Mouse (Mus musculus): Measurements from ENCODE around the gene Ndufb6. TPM values are rescaled to one million over a fixed set of nuclear protein-coding genes. Genes with fewer than 3 reads are reported as not detected.

The Ndufb6 gene
- total RNA-seq, 1 experiment = 270 TPM

- no peaks in the 10 kb centered on the region for H3K9me3 ChIP-seq (ENCODE audit: control insufficient read depth, insufficient read depth, low read depth, low read length)
- in situ Hi-C loops (cut with MboI; ENCODE audit: low sequenced_read_pairs in 2 of 2, unreplicated experiment in 2 of 2) = no loop called here
- peak overlapping the region; percentile 92 for H3K9ac ChIP-seq (ENCODE audit: insufficient read depth, low read depth, low read length, poor library complexity, severe bottlenecking)
- peaks cover 0 to 3% of the 10 kb centered on the region in 2 experiments; a peak in 2 of 4 replicates for H3K4me1 ChIP-seq (ENCODE audit: control insufficient read depth in 2 of 2, insufficient read depth in 2 of 2, low read length in 2 of 2, poor library complexity in 1 of 2)
- TF ChIP-seq HCFC1 (IDR thresholded peaks at IDR 0.05; ENCODE audit: borderline replicate concordance, insufficient read depth, low read length) (peak; percentile 10; the same call in 1 of the 2 replicates), ZNF384 (IDR thresholded peaks at IDR 0.05; ENCODE audit: low read depth, low read length) (no peak)
- H3K4me3 ChIP-seq (ENCODE audit: insufficient read depth in 1 of 2, low read depth in 1 of 2, low read length in 2 of 2, poor library complexity in 1 of 2, severe bottlenecking in 1 of 2) = peak overlapping the region; percentile 74 to 86
- no peak for DNase-seq (ENCODE audit: low read depth, low spot score)
- peaks cover 21% of the 10 kb centered on the region for H3K36me3 ChIP-seq (ENCODE audit: control insufficient read depth, insufficient read depth, low read length, poor library complexity, severe bottlenecking)
- peak overlapping the region; percentile 67 for H3K27ac ChIP-seq (ENCODE audit: insufficient read depth, low read depth, low read length, poor library complexity, severe bottlenecking)
Measured at GRCm38 (mm10) chr4:40268835-40269234, 10.4 kb downstream of the Ndufb6 start.

DNA sequence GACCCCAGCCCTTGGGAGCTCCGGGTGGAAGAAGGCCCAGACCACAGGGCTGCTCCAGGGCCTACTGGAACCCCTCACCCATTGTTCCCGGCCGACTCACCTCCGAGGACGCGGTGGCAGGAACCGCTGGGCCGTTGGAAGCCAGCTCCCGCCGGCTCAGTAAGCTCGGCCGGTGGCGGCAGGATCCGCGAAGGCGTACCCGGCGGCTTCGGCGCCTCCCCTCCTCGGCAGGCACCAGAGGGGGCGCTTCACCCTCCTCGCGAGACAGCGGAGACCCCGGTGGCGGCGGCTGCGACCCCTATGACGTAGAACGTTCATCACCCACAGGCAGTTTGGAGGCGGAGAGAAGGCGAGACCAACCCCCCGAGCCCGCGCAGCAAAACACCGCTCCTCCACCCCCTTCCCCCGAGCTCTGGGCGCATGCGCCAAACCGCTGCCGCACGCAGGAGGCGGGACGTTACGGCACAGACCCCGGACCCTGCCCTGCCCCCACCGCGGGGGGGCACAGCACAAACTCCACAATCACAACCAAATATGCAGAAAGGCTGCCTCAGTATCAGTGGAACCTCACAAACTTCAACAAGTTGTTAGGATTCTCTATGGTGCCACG, 10.9 kb downstream of the Ndufb6 start:
- Histone ChIP-seq H3K9ac (ENCODE audit: insufficient read depth, low read depth, low read length, poor library complexity, severe bottlenecking) (peak overlapping the region; percentile 92), H3K9me3 (ENCODE audit: control insufficient read depth, insufficient read depth, low read depth, low read length) (no peaks in the 10 kb centered on the region), H3K4me1 (ENCODE audit: control insufficient read depth in 2 of 2, insufficient read depth in 2 of 2, low read length in 2 of 2, poor library complexity in 1 of 2) (peaks cover 0 to 3% of the 10 kb centered on the region in 2 experiments; a peak in 2 of 4 replicates), H3K4me3 (ENCODE audit: insufficient read depth in 1 of 2, low read depth in 1 of 2, low read length in 2 of 2, poor library complexity in 1 of 2, severe bottlenecking in 1 of 2) (peak overlapping the region; percentile 74 to 86), H3K36me3 (ENCODE audit: control insufficient read depth, insufficient read depth, low read length, poor library complexity, severe bottlenecking) (peaks cover 23% of the 10 kb centered on the region), H3K27ac (ENCODE audit: insufficient read depth, low read depth, low read length, poor library complexity, severe bottlenecking) (peak overlapping the region; percentile 67)
- in situ Hi-C loops (cut with MboI; ENCODE audit: low sequenced_read_pairs in 2 of 2, unreplicated experiment in 2 of 2) = no loop called here
- peak; percentile 84 for DNase-seq (ENCODE audit: low read depth, low spot score)
- TF ChIP-seq MAFK (IDR thresholded peaks at IDR 0.05; ENCODE audit: insufficient read depth, low read depth, low read length) (no peak), ZC3H11A (IDR thresholded peaks at IDR 0.05; ENCODE audit: borderline replicate concordance, low read depth, low read length) (no peak), HCFC1 (IDR thresholded peaks at IDR 0.05; ENCODE audit: borderline replicate concordance, insufficient read depth, low read length) (peak; percentile 13; the same call in 1 of the 2 replicates), CHD2 (IDR thresholded peaks at IDR 0.05; ENCODE audit: low read depth, low read length) (peak; percentile 93), ZNF384 (IDR thresholded peaks at IDR 0.05; ENCODE audit: low read depth, low read length) (no peak)

- H3K27ac ChIP-seq (ENCODE audit: insufficient read depth, low read depth, low read length, poor library complexity, severe bottlenecking) = no peak overlapping the region
Measured at GRCm38 (mm10) chr4:40267681-40268080, 11.5 kb downstream of the Ndufb6 start.

DNA sequence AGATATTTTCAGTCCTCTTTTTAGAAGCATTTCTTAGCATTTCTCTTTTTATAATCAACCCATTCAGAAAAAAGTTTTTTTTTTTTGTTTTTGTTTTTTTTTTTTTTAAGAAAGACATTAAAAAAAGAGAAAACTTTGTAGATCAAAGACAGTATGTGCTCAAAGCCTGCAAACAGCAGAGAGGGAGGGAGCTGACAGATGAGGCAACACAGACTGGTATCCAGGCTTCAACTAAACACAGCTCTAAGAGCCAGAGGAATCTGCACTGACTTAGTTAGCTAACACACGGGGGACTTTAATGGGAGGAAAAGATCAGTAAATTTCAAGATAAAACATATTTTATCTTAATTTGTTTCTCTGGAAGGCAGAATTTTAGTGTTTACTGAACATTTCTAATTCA, 14.9 kb downstream of the Ndufb6 start:
- Histone ChIP-seq H3K9me3 (ENCODE audit: control insufficient read depth, insufficient read depth, low read depth, low read length) (no peaks in the 10 kb centered on the region), H3K4me1 (ENCODE audit: control insufficient read depth in 2 of 2, insufficient read depth in 2 of 2, low read length in 2 of 2, poor library complexity in 1 of 2) (peaks cover 0 to 3% of the 10 kb centered on the region in 2 experiments; a peak in 2 of 4 replicates), H3K27ac (ENCODE audit: insufficient read depth, low read depth, low read length, poor library complexity, severe bottlenecking) (no peak overlapping the region), H3K36me3 (ENCODE audit: control insufficient read depth, insufficient read depth, low read length, poor library complexity, severe bottlenecking) (peaks cover 48% of the 10 kb centered on the region), H3K4me3 (ENCODE audit: insufficient read depth in 1 of 2, low read depth in 1 of 2, low read length in 2 of 2, poor library complexity in 1 of 2, severe bottlenecking in 1 of 2) (no peak overlapping the region), H3K9ac (ENCODE audit: insufficient read depth, low read depth, low read length, poor library complexity, severe bottlenecking) (no peak overlapping the region)
- TF ChIP-seq ZC3H11A (IDR thresholded peaks at IDR 0.05; ENCODE audit: borderline replicate concordance, low read depth, low read length) = no peak
- no peak for TF ChIP-seq CHD2 (IDR thresholded peaks at IDR 0.05; ENCODE audit: low read depth, low read length)
- TF ChIP-seq HCFC1 (IDR thresholded peaks at IDR 0.05; ENCODE audit: borderline replicate concordance, insufficient read depth, low read length) = no peak
- no peak for TF ChIP-seq MAFK (IDR thresholded peaks at IDR 0.05; ENCODE audit: insufficient read depth, low read depth, low read length)
- TF ChIP-seq ZNF384 (IDR thresholded peaks at IDR 0.05; ENCODE audit: low read depth, low read length) = no peak
- DNase-seq (ENCODE audit: low read depth, low spot score) = no peak
- in situ Hi-C loops (cut with MboI; ENCODE audit: low sequenced_read_pairs in 2 of 2, unreplicated experiment in 2 of 2) = no loop called here

More at GRCm38 (mm10) chr4:40267681-40268080, 11.5 kb downstream of the Ndufb6 start:
- no peaks in the 10 kb centered on the region for H3K9me3 ChIP-seq (ENCODE audit: control insufficient read depth, insufficient read depth, low read depth, low read length)
- no peak for DNase-seq (ENCODE audit: low read depth, low spot score)
- TF ChIP-seq CHD2 (IDR thresholded peaks at IDR 0.05; ENCODE audit: low read depth, low read length) (no peak), ZNF384 (IDR thresholded peaks at IDR 0.05; ENCODE audit: low read depth, low read length) (no peak), MAFK (IDR thresholded peaks at IDR 0.05; ENCODE audit: insufficient read depth, low read depth, low read length) (no peak), ZC3H11A (IDR thresholded peaks at IDR 0.05; ENCODE audit: borderline replicate concordance, low read depth, low read length) (no peak), HCFC1 (IDR thresholded peaks at IDR 0.05; ENCODE audit: borderline replicate concordance, insufficient read depth, low read length) (no peak)
- H3K36me3 ChIP-seq (ENCODE audit: control insufficient read depth, insufficient read depth, low read length, poor library complexity, severe bottlenecking) = peaks cover 23% of the 10 kb centered on the region
- H3K4me1 ChIP-seq (ENCODE audit: control insufficient read depth in 2 of 2, insufficient read depth in 2 of 2, low read length in 2 of 2, poor library complexity in 1 of 2) = peaks cover 0 to 3% of the 10 kb centered on the region in 2 experiments; a peak in 2 of 4 replicates
- H3K9ac ChIP-seq (ENCODE audit: insufficient read depth, low read depth, low read length, poor library complexity, severe bottlenecking) = peak overlapping the region; percentile 87
- in situ Hi-C loops (cut with MboI; ENCODE audit: low sequenced_read_pairs in 2 of 2, unreplicated experiment in 2 of 2) = no loop called here
- peak overlapping the region; percentile 74 to 86 for H3K4me3 ChIP-seq (ENCODE audit: insufficient read depth in 1 of 2, low read depth in 1 of 2, low read length in 2 of 2, poor library complexity in 1 of 2, severe bottlenecking in 1 of 2)

All from ES-E14 (cell line).